Mouse (Mus musculus) intestine, embryonic 14.5 days (tissue): ENCODE data around the gene Olfr303. TPM values are rescaled to one million over a fixed set of nuclear protein-coding genes. Genes with fewer than 3 reads are reported as not detected.

Source experiments
- polyA plus RNA-seq: library from polyadenylated mRNA; unstranded; fragments of >200 nt; fragmentation: Nextera tagmentation; extraction: Ambion mirVana; gene quantifications from 2 replicates; pipeline ENCODE4 v1.2.1, GENCODE M21; 2014

The Olfr303 gene
- polyA plus RNA-seq, 1 experiment from 2014 or later = not detected

Other genes starting within 250 kb of the Olfr303 start
- gene Vmn2r75, start 226.0 kb downstream of the Olfr303 start, polyA plus RNA-seq = not detected in 2 replicates
- not detected in 2 replicates for gene Vmn2r76, start 151.5 kb downstream of the Olfr303 start, polyA plus RNA-seq
- not detected in 2 replicates for gene Olfr310, start 120.6 kb downstream of the Olfr303 start, polyA plus RNA-seq
- not detected in 2 replicates for gene Olfr309, start 84.1 kb downstream of the Olfr303 start, polyA plus RNA-seq
- gene Olfr308, start 72.2 kb downstream of the Olfr303 start, polyA plus RNA-seq = not detected in 2 replicates
- gene Olfr307, start 60.2 kb downstream of the Olfr303 start, polyA plus RNA-seq = not detected in 2 replicates
- not detected in 2 replicates for gene Olfr305, start 30.9 kb downstream of the Olfr303 start, polyA plus RNA-seq
- not detected in 2 replicates for gene Olfr304, start 11.1 kb downstream of the Olfr303 start, polyA plus RNA-seq
- not detected in 2 replicates for gene Olfr301, start 6.1 kb upstream of the Olfr303 start, polyA plus RNA-seq
- not detected in 2 replicates for gene Olfr299, start 62.1 kb upstream of the Olfr303 start, polyA plus RNA-seq
- not detected in 2 replicates for gene Olfr298, start 94.7 kb upstream of the Olfr303 start, polyA plus RNA-seq
- not detected in 2 replicates for gene Olfr297, start 122.2 kb upstream of the Olfr303 start, polyA plus RNA-seq
- not detected in 2 replicates for gene Olfr295, start 186.1 kb upstream of the Olfr303 start, polyA plus RNA-seq
- not detected in 2 replicates for gene Olfr294, start 218.9 kb upstream of the Olfr303 start, polyA plus RNA-seq